Mouse (Mus musculus): ENCODE measurements around the gene Haus2. TPM values are rescaled to one million over a fixed set of nuclear protein-coding genes. Genes with fewer than 3 reads are reported as not detected.

Gene Haus2
- polyA plus RNA-seq, 1 experiment from 2014 or later, result 14.1 TPM

GRCm38 (mm10) chr2:120577799-120578198 lies 31.4 kb upstream of the Haus2 start:
- WGBS, result 81% methylated on average over 4 of the region's 4 CpGs
- Histone ChIP-seq H3K27ac (no peak overlapping the region), H3K9me3 (replicated peaks; ENCODE audit: low read length) (no peaks in the 10 kb centered on the region), H3K27me3 (ENCODE audit: insufficient read depth, low read length) (no peaks in the 10 kb centered on the region), H3K4me2 (ENCODE audit: low read length) (no peak overlapping the region), H3K9ac (ENCODE audit: low read depth, low read length) (no peak overlapping the region), H3K4me1 (replicated peaks; ENCODE audit: insufficient read depth, low read length) (no peaks in the 10 kb centered on the region), H3K36me3 (ENCODE audit: insufficient read depth, low read length) (no peaks in the 10 kb centered on the region), H3K4me3 (replicated peaks; ENCODE audit: low read depth, low read length) (no peak overlapping the region)
- ATAC-seq (replicated peaks; ENCODE audit: low FRiP score, low read depth) (no peak), DNase-seq (ENCODE audit: low spot score) (no peak)
- no peak for TF ChIP-seq CTCF (IDR thresholded peaks at IDR 0.05; ENCODE audit: low read depth)

- DNase-seq (ENCODE audit: low spot score) (peak; percentile 22), ATAC-seq (replicated peaks; ENCODE audit: low FRiP score, low read depth) (no peak; the same call in 1 of the 2 replicates)
- no peak overlapping the region for H3K4me3 ChIP-seq (replicated peaks; ENCODE audit: low read depth, low read length)
- no peak overlapping the region for H3K27ac ChIP-seq
- H3K27me3 ChIP-seq (ENCODE audit: insufficient read depth, low read length), result no peaks in the 10 kb centered on the region
- no peak overlapping the region for H3K4me2 ChIP-seq (ENCODE audit: low read length)
- no peaks in the 10 kb centered on the region for H3K9me3 ChIP-seq (replicated peaks; ENCODE audit: low read length)
- no peaks in the 10 kb centered on the region for H3K36me3 ChIP-seq (ENCODE audit: insufficient read depth, low read length)
- H3K4me1 ChIP-seq (replicated peaks; ENCODE audit: insufficient read depth, low read length), result no peaks in the 10 kb centered on the region
- TF ChIP-seq CTCF (IDR thresholded peaks at IDR 0.05; ENCODE audit: low read depth), result no peak
- no peak overlapping the region for H3K9ac ChIP-seq (ENCODE audit: low read depth, low read length)
- 66% methylated on average over 5 of the region's 5 CpGs for WGBS
These were observed 30.9 kb upstream of the Haus2 start for GRCm38 (mm10) chr2:120578286-120578685.

- H3K4me3 ChIP-seq (replicated peaks; ENCODE audit: low read depth, low read length), result no peak overlapping the region
- no peaks in the 10 kb centered on the region for H3K9me3 ChIP-seq (replicated peaks; ENCODE audit: low read length)
- no peaks in the 10 kb centered on the region for H3K4me1 ChIP-seq (replicated peaks; ENCODE audit: insufficient read depth, low read length)
- WGBS, result 81% methylated on average over 5 of the region's 5 CpGs
- no peak overlapping the region for H3K4me2 ChIP-seq (ENCODE audit: low read length)
- no peaks in the 10 kb centered on the region for H3K27me3 ChIP-seq (ENCODE audit: insufficient read depth, low read length)
- TF ChIP-seq CTCF (IDR thresholded peaks at IDR 0.05; ENCODE audit: low read depth), result no peak
- no peak overlapping the region for H3K9ac ChIP-seq (ENCODE audit: low read depth, low read length)
- H3K36me3 ChIP-seq (ENCODE audit: insufficient read depth, low read length), result peaks cover 16% of the 10 kb centered on the region
- no peak for DNase-seq (ENCODE audit: low spot score)
- H3K27ac ChIP-seq, result no peak overlapping the region
- no peak for ATAC-seq (replicated peaks; ENCODE audit: low FRiP score, low read depth)
These were observed 19.4 kb upstream of the Haus2 start for GRCm38 (mm10) chr2:120589759-120590158.

GRCm38 (mm10) chr2:120592227-120592626 lies 17.0 kb upstream of the Haus2 start:
- Histone ChIP-seq H3K27ac (no peak overlapping the region), H3K4me2 (ENCODE audit: low read length) (no peak overlapping the region), H3K9me3 (replicated peaks; ENCODE audit: low read length) (no peaks in the 10 kb centered on the region), H3K4me1 (replicated peaks; ENCODE audit: insufficient read depth, low read length) (no peaks in the 10 kb centered on the region), H3K4me3 (replicated peaks; ENCODE audit: low read depth, low read length) (no peak overlapping the region), H3K27me3 (ENCODE audit: insufficient read depth, low read length) (no peaks in the 10 kb centered on the region), H3K9ac (ENCODE audit: low read depth, low read length) (no peak overlapping the region), H3K36me3 (ENCODE audit: insufficient read depth, low read length) (peaks cover 25% of the 10 kb centered on the region)
- TF ChIP-seq CTCF (IDR thresholded peaks at IDR 0.05; ENCODE audit: low read depth), result no peak
- DNase-seq (ENCODE audit: low spot score) (no peak), ATAC-seq (replicated peaks; ENCODE audit: low FRiP score, low read depth) (no peak)
- WGBS, result 84% methylated on average over 1 of the region's 1 CpGs

GRCm38 (mm10) chr2:120597734-120598133 lies 11.4 kb upstream of the Haus2 start:
- Histone ChIP-seq H3K27ac (no peak overlapping the region), H3K36me3 (ENCODE audit: insufficient read depth, low read length) (peaks cover 42% of the 10 kb centered on the region)

GRCm38 (mm10) chr2:120599506-120599905 lies 9.7 kb upstream of the Haus2 start:
- Histone ChIP-seq H3K9me3 (replicated peaks; ENCODE audit: low read length) (no peaks in the 10 kb centered on the region), H3K4me2 (ENCODE audit: low read length) (no peak overlapping the region), H3K4me1 (replicated peaks; ENCODE audit: insufficient read depth, low read length) (no peaks in the 10 kb centered on the region), H3K36me3 (ENCODE audit: insufficient read depth, low read length) (peaks cover 38% of the 10 kb centered on the region), H3K9ac (ENCODE audit: low read depth, low read length) (no peak overlapping the region), H3K27ac (no peak overlapping the region), H3K4me3 (replicated peaks; ENCODE audit: low read depth, low read length) (no peak overlapping the region), H3K27me3 (ENCODE audit: insufficient read depth, low read length) (no peaks in the 10 kb centered on the region)
- DNase-seq (ENCODE audit: low spot score) (no peak), ATAC-seq (replicated peaks; ENCODE audit: low FRiP score, low read depth) (no peak)
- 88% methylated on average over 4 of the region's 4 CpGs for WGBS
- no peak for TF ChIP-seq CTCF (IDR thresholded peaks at IDR 0.05; ENCODE audit: low read depth)

More at GRCm38 (mm10) chr2:120597734-120598133, 11.4 kb upstream of the Haus2 start:
- H3K9me3 ChIP-seq (replicated peaks; ENCODE audit: low read length), result no peaks in the 10 kb centered on the region
- no peak for ATAC-seq (replicated peaks; ENCODE audit: low FRiP score, low read depth)
- no peak overlapping the region for H3K4me3 ChIP-seq (replicated peaks; ENCODE audit: low read depth, low read length)
- H3K9ac ChIP-seq (ENCODE audit: low read depth, low read length), result no peak overlapping the region
- no peaks in the 10 kb centered on the region for H3K27me3 ChIP-seq (ENCODE audit: insufficient read depth, low read length)
- no peaks in the 10 kb centered on the region for H3K4me1 ChIP-seq (replicated peaks; ENCODE audit: insufficient read depth, low read length)
- H3K4me2 ChIP-seq (ENCODE audit: low read length), result no peak overlapping the region
- TF ChIP-seq CTCF (IDR thresholded peaks at IDR 0.05; ENCODE audit: low read depth), result no peak
- DNase-seq (ENCODE audit: low spot score), result no peak
- WGBS, result 70% methylated on average over 2 of the region's 2 CpGs

GRCm38 (mm10) chr2:120606021-120606690 lies 3.0 kb upstream of the Haus2 start:
- no peak overlapping the region for H3K27ac ChIP-seq
- DNase-seq (ENCODE audit: low spot score), result peak; percentile 35
- H3K9me3 ChIP-seq (replicated peaks; ENCODE audit: low read length), result no peaks in the 10 kb centered on the region
- no peak overlapping the region for H3K4me3 ChIP-seq (replicated peaks; ENCODE audit: low read depth, low read length)
- H3K4me2 ChIP-seq (ENCODE audit: low read length), result no peak overlapping the region
- no peak for ATAC-seq (replicated peaks; ENCODE audit: low FRiP score, low read depth)
- no peaks in the 10 kb centered on the region for H3K36me3 ChIP-seq (ENCODE audit: insufficient read depth, low read length)
- peaks cover 15% of the 10 kb centered on the region for H3K4me1 ChIP-seq (replicated peaks; ENCODE audit: insufficient read depth, low read length)
- peak; percentile 61 for TF ChIP-seq CTCF (IDR thresholded peaks at IDR 0.05; ENCODE audit: low read depth)
- no peaks in the 10 kb centered on the region for H3K27me3 ChIP-seq (ENCODE audit: insufficient read depth, low read length)
- H3K9ac ChIP-seq (ENCODE audit: low read depth, low read length), result no peak overlapping the region
- 87% methylated on average over 6 of the region's 6 CpGs for WGBS
